Mouse (Mus musculus) midbrain, embryonic 12.5 days (tissue): ENCODE results near the gene Plscr3. TPM values are rescaled to one million over a fixed set of nuclear protein-coding genes. Genes with fewer than 3 reads are reported as not detected.

Experiments used
- ATAC-seq: fragments of 200-750 bp; cut with Nextera tagmentation; 2 replicates; pipeline ENCODE4 v1.8.0; 2017; ENCODE audit warnings: low read depth, moderate TSS enrichment, moderate library complexity; ENCODE audit not compliant: low FRiP score
- H3K27ac ChIP-seq: fragments of 300-500 bp; sonication (generic); replicated peaks from 2 replicates; pipeline ENCODE4 v1.5.1; 2016; ENCODE audit warnings: mild to moderate bottlenecking
- H3K27me3 ChIP-seq: fragments of 300-500 bp; sonication (generic); 2 replicates; pipeline ENCODE4 v1.6.1; 2016; ENCODE audit warnings: mild to moderate bottlenecking
- H3K36me3 ChIP-seq: fragments of 300-500 bp; sonication (generic); 2 replicates; pipeline ENCODE4 v1.6.1; 2016
- H3K4me1 ChIP-seq: fragments of 300-500 bp; sonication (generic); 2 replicates; pipeline ENCODE4 v1.6.1; 2016
- H3K4me2 ChIP-seq: fragments of 300-500 bp; sonication (generic); replicated peaks from 2 replicates; pipeline ENCODE4 v1.6.1; 2016; ENCODE audit warnings: mild to moderate bottlenecking, moderate library complexity
- H3K4me3 ChIP-seq: fragments of 300-500 bp; sonication (generic); 2 replicates; pipeline ENCODE4 v1.5.1; 2016; ENCODE audit warnings: mild to moderate bottlenecking
- H3K9ac ChIP-seq: fragments of 300-500 bp; sonication (generic); replicated peaks from 2 replicates; pipeline ENCODE4 v1.6.1; 2016; ENCODE audit warnings: mild to moderate bottlenecking, moderate library complexity
- H3K9me3 ChIP-seq: fragments of 300-500 bp; sonication (generic); 2 replicates; pipeline ENCODE4 v1.6.1; 2016; ENCODE audit warnings: mild to moderate bottlenecking
- WGBS: fragments of 180-500 bp; shearing (Covaris S2); methylation state at CpG from one replicate; pipeline ENCODE4 v1.1.7; 2016; 5-methylcytosine and 5-hydroxymethylcytosine counted together
- polyA plus RNA-seq: library from polyadenylated mRNA; unstranded; fragments of >200 nt; fragmentation: Nextera tagmentation; extraction: Ambion mirVana; gene quantifications from 2 replicates; pipeline ENCODE4 v1.2.1, GENCODE M21; 2016

Plscr3 gene
- polyA plus RNA-seq, 1 experiment from 2014 or later = 70.1 TPM

DNA sequence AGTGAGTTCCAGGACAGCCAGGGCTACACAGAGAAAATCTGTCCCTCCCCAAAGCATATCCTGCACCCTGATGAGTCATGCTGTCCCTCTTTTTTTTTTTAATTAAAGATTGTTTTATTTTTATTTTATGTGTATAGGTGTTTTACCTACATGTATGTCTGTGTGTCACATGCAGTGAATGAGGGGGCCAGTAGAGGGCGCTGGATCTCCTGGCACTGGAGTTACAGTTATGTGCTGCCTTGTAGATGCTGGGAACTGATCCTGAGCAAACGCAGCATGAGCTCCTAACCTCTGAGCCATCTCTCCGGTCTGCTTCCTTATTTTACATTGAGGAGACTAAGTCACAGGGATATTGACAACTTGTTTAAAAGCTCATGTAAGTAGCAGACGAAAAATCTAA, 36.9 kb downstream of the Plscr3 start:
- H3K4me2 ChIP-seq = no peak overlapping the region
- H3K9ac ChIP-seq = no peak overlapping the region
- H3K36me3 ChIP-seq = no peaks in the 10 kb centered on the region
- H3K4me1 ChIP-seq = peaks cover 24% of the 10 kb centered on the region
- H3K9me3 ChIP-seq = no peaks in the 10 kb centered on the region
- ATAC-seq = no peak
- H3K27me3 ChIP-seq = peaks cover 34% of the 10 kb centered on the region
- H3K4me3 ChIP-seq = no peak overlapping the region
- 59% methylated on average over 4 of the region's 4 CpGs for WGBS
- no peak overlapping the region for H3K27ac ChIP-seq

- Histone ChIP-seq H3K4me2 (no peak overlapping the region), H3K9ac (no peak overlapping the region), H3K9me3 (no peaks in the 10 kb centered on the region), H3K27ac (no peak overlapping the region), H3K4me1 (peaks cover 24% of the 10 kb centered on the region), H3K36me3 (no peaks in the 10 kb centered on the region), H3K4me3 (no peak overlapping the region), H3K27me3 (peaks cover 34% of the 10 kb centered on the region)
- ATAC-seq = no peak
- whole genome bisulfite sequencing = 91% methylated on average over 8 of the region's 8 CpGs
Measured at GRCm38 (mm10) chr11:69883527-69884151, 37.5 kb downstream of the Plscr3 start.

DNA sequence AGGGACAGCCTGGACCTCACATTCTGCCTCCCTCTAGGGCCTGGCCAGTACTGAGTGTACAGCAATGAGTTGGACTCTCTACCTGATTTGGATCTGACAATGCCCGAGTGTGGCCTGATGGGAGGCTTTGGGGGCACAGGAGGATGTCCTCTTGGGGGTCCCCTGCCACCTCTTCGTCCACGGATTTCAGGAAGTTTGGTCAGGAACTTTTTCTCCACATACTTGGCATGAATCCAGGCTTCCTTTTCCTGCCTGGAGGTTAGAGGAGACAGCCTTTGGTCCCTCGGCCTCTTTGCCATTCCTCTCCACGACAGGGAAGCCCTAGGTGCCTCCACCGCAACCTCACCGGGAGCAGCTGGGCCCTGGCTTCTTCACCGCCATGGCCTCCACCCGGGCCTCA, 38.1 kb downstream of the Plscr3 start:
- Histone ChIP-seq H3K36me3 (no peaks in the 10 kb centered on the region), H3K9me3 (no peaks in the 10 kb centered on the region), H3K27ac (no peak overlapping the region), H3K4me2 (no peak overlapping the region), H3K9ac (no peak overlapping the region), H3K27me3 (peaks cover 32% of the 10 kb centered on the region), H3K4me3 (no peak overlapping the region), H3K4me1 (peaks cover 24% of the 10 kb centered on the region)
- ATAC-seq = no peak
- 88% methylated on average over 9 of the region's 9 CpGs for WGBS

GRCm38 (mm10) chr11:69884663-69885062, 38.5 kb downstream of the Plscr3 start:
- WGBS = 79% methylated on average over 8 of the region's 8 CpGs
- no peaks in the 10 kb centered on the region for H3K36me3 ChIP-seq
- peaks cover 27% of the 10 kb centered on the region for H3K27me3 ChIP-seq
- no peak overlapping the region for H3K4me3 ChIP-seq
- ATAC-seq = no peak
- peaks cover 22% of the 10 kb centered on the region for H3K4me1 ChIP-seq
- H3K27ac ChIP-seq = no peak overlapping the region
- no peak overlapping the region for H3K9ac ChIP-seq
- H3K4me2 ChIP-seq = no peak overlapping the region
- no peaks in the 10 kb centered on the region for H3K9me3 ChIP-seq

GRCm38 (mm10) chr11:69886907-69887635, 40.9 kb downstream of the Plscr3 start:
- Histone ChIP-seq H3K4me3 (no peak overlapping the region), H3K36me3 (no peaks in the 10 kb centered on the region), H3K9me3 (no peaks in the 10 kb centered on the region), H3K27ac (no peak overlapping the region), H3K27me3 (peaks cover 10% of the 10 kb centered on the region), H3K4me1 (no peaks in the 10 kb centered on the region), H3K4me2 (no peak overlapping the region), H3K9ac (no peak overlapping the region)
- no peak for ATAC-seq
- 80% methylated on average over 8 of the region's 8 CpGs for WGBS

- Histone ChIP-seq H3K4me1 (no peaks in the 10 kb centered on the region), H3K27ac (no peak overlapping the region), H3K27me3 (no peaks in the 10 kb centered on the region), H3K4me2 (no peak overlapping the region), H3K9me3 (no peaks in the 10 kb centered on the region), H3K4me3 (no peak overlapping the region), H3K36me3 (no peaks in the 10 kb centered on the region), H3K9ac (no peak overlapping the region)
- WGBS = 86% methylated on average over 4 of the region's 4 CpGs
- no peak for ATAC-seq
Measured at GRCm38 (mm10) chr11:69891482-69891881, 45.3 kb downstream of the Plscr3 start.

DNA sequence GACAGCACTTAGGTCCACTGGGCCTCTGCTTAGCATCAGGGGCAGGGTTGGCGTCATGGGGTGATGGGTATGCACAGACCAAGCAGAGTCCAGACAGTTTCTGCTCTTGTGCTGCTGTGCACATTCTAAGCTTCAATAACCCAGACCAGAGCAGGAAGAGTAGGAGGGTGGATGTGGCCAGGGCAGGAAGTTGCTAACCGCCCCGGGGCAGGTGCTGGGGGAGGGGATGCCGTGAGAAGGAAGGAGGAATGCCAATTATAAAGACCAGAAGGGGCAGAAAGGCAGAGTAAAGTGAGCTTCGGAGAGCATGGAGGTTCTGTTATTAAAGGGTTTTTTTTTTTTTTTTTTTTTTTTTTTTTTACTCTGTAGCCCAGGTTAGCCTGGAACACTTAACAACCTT, 48.5 kb downstream of the Plscr3 start:
- Histone ChIP-seq H3K9ac (no peak overlapping the region), H3K27me3 (no peaks in the 10 kb centered on the region), H3K27ac (no peak overlapping the region), H3K4me3 (no peak overlapping the region), H3K4me1 (peaks cover 10% of the 10 kb centered on the region), H3K36me3 (no peaks in the 10 kb centered on the region), H3K4me2 (no peak overlapping the region), H3K9me3 (no peaks in the 10 kb centered on the region)
- ATAC-seq = no peak
- WGBS = 75% methylated on average over 5 of the region's 5 CpGs

- peaks cover 13% of the 10 kb centered on the region for H3K4me1 ChIP-seq
- WGBS = 73% methylated on average over 4 of the region's 4 CpGs
- H3K4me2 ChIP-seq = no peak within 1 kb of the TSS
- H3K4me3 ChIP-seq = no peak within 1 kb of the TSS
- no peak within 1 kb of the TSS for H3K9ac ChIP-seq
- H3K27me3 ChIP-seq = no peaks in the 10 kb centered on the region
- no peak for ATAC-seq
- no peak within 1 kb of the TSS for H3K27ac ChIP-seq
- H3K9me3 ChIP-seq = no peaks in the 10 kb centered on the region
- H3K36me3 ChIP-seq = no peaks in the 10 kb centered on the region
Measured at GRCm38 (mm10) chr11:69895291-69895690, 49.1 kb downstream of the Plscr3 start, which contains the start of gene Acap1. Gene Acap1 (minus strand): TSS chr11:69895539.

GRCm38 (mm10) chr11:69899870-69900269, 53.7 kb downstream of the Plscr3 start:
- peak overlapping the region; percentile 95 for H3K9ac ChIP-seq
- peak overlapping the region; percentile 94 for H3K4me3 ChIP-seq
- peaks cover 20% of the 10 kb centered on the region for H3K36me3 ChIP-seq
- peaks cover 27% of the 10 kb centered on the region for H3K4me1 ChIP-seq
- WGBS = 27% methylated on average over 4 of the region's 4 CpGs
- H3K27ac ChIP-seq = no peak overlapping the region
- no peaks in the 10 kb centered on the region for H3K9me3 ChIP-seq
- no peaks in the 10 kb centered on the region for H3K27me3 ChIP-seq
- H3K4me2 ChIP-seq = peak overlapping the region; percentile 82
- no peak for ATAC-seq

DNA sequence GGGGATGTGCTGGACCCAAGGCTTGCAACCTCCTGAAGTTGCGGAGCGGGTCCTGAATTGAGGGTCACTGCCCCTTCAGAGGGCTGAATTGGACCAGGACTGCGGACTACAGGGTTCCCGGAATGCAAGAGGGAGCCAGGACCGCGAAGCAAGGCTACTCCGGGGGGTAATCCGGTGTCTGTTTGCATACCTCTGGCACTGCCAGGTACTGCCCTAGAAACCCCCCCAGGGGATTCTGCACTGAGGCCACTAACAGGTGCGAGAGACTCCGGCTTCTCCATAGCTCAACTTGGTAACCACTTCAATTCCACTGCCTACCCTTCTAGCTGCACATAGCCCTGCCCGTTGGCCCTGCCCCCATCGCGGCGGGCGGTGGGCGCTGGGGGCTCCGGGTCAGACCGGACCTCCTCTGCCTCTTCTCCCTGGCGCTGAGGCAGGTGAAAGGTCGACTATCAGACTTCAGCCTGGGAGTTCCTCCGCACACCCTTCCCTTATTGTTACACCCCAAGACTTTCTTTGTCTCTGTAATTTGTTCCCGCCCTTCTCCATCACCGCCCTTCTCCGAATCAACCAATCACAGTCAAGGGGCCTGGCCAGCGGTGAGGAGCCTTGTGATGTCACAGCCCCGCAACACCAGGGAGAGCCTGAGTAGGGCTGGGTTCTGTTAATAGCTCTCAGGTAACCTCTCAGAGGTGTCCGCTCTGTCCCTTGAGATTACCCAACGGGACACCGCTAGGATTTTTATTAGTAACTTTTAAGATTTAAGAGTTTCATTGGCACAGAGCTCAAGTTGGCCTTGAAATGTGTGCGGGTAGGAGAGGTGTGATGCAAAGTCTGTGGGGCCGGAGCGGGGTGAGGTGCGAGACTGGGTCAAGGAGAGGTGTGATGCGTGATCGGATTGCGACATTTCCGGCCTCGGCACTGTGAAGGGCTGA, 54.6 kb downstream of the Plscr3 start, which contains the start of the genes 2810408A11Rik and Neurl4:
Gene 2810408A11Rik (minus strand): TSS at position 517 of the 935 bp plus-strand sequence.
Gene Neurl4 (plus strand): TSS at position 602 of the 935 bp plus-strand sequence.
- Histone ChIP-seq H3K4me1 (peaks cover 27% of the 10 kb centered on the region), H3K4me2 (peak within 1 kb of the TSS; percentile 82), H3K9ac (peak within 1 kb of the TSS; percentile 95), H3K36me3 (peaks cover 28% of the 10 kb centered on the region), H3K9me3 (no peaks in the 10 kb centered on the region), H3K4me3 (peak within 1 kb of the TSS; percentile 94), H3K27ac (peak within 1 kb of the TSS; percentile 96), H3K27me3 (no peaks in the 10 kb centered on the region)
- peak; percentile 91 for ATAC-seq
- WGBS = under 1% methylated on average over 38 of the region's 38 CpGs

DNA sequence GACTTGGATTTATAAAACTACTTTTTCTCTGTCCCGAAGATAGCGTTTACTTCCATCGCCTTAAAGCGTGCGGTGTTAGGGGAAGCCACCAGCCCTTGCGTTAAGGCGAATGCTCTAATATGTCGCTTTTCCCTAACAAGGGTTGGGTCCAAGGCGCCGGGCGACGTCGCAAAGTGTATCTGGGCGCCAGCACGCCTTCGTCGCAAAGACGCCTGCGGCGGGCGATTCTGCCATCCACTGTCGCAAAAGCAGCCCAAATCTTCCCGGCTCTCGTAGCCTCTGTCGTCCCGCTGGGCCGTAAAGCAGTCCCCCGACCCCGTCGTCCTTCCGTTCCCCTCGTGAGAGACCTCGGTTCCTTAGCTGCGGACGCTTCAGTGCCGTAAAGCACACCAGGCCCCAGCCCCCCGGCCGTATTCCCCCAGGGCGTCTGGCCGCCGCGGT, 55.2 kb downstream of the Plscr3 start:
- WGBS = under 1% methylated on average over 42 of the region's 42 CpGs

More for the DNA sequence above, 55.2 kb downstream of the Plscr3 start:
- peak overlapping the region; percentile 95 for H3K9ac ChIP-seq
- no peaks in the 10 kb centered on the region for H3K27me3 ChIP-seq
- H3K36me3 ChIP-seq = peaks cover 35% of the 10 kb centered on the region
- H3K4me2 ChIP-seq = peak overlapping the region; percentile 82
- H3K9me3 ChIP-seq = no peaks in the 10 kb centered on the region
- peak; percentile 76 for ATAC-seq
- peak overlapping the region; percentile 94 for H3K4me3 ChIP-seq
- peak overlapping the region; percentile 96 for H3K27ac ChIP-seq
- peaks cover 27% of the 10 kb centered on the region for H3K4me1 ChIP-seq
